Mouse (Mus musculus) gastrocnemius, postnatal 4 days (tissue): Measurements from ENCODE around the gene Gm3183. TPM values are rescaled to one million over a fixed set of nuclear protein-coding genes. Genes with fewer than 3 reads are reported as not detected.
"Not testable (repeated sequence)": the region's sequence is repeated elsewhere in the genome, so short reads cannot be mapped to it uniquely, and the experiment has no call there.

Experiments
- DNase-seq, 2 experiments: peaks; one replicate each; pipeline ENCODE4 v3.0.0; 2021 to 2022; ENCODE audit warnings: low spot score in 2 of 2, mixed read lengths in 2 of 2
- long read RNA-seq, 2 experiments: library from polyadenylated mRNA; stranded (forward); transcript quantifications; one replicate each; pipeline ENCODE4 v2.0.0; 2021
- total RNA-seq, 2 experiments: library from RNA; stranded (reverse); gene quantifications; 2 replicates each; pipeline ENCODE4 v1.2.3; 2021

Gm3183 gene
- not detected for total RNA-seq
- long read RNA-seq, experiment 1 = 0 reads
- long read RNA-seq, experiment 2 = 0 reads

DNA sequence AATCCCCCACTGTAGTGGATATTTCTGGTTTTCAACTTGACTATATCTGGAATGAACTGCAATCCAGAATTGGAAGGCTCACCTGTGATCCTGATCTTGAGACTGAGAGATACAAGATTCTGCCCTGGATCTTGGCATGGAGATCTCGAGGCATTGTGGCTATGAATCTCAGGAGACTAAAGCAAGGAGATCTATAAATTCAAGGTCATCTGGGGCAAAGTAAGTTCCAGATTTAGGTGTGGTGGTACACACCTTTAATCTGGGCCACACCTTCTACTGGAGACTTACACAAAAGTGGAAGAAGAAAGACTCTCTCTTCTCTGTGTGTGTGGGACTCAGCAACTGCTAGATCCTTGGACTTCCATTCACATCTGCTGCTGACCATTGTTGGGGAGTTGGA is at the start of gene Gm3183:
Gm3183 (plus strand) TSS at position 301 of the 400 bp plus-strand sequence.
- DNase-seq = not testable (repeated sequence)

Other genes with a start within 250 kb of the Gm3183 start
- not detected for gene Gm3147, start 249.1 kb upstream of the Gm3183 start, total RNA-seq
- gene Gm6509, start 241.5 kb upstream of the Gm3183 start, total RNA-seq = not detected
- gene Gm6205, start 217.1 kb upstream of the Gm3183 start, total RNA-seq = not detected
- not detected for gene Gm6367, start 123.2 kb downstream of the Gm3183 start, total RNA-seq
- gene Gm7942, start 241.5 kb downstream of the Gm3183 start, total RNA-seq = not detected